Mouse (Mus musculus) cortical plate, adult 2 months (tissue): ENCODE results near the gene Zfp13.

Experiments used
- CTCF ChIP-seq: fragments of 200-500 bp; IDR thresholded peaks from 2 replicates; pipeline ENCODE4 v1.5.1; 2011; ENCODE audit warnings: mild to moderate bottlenecking, control low read depth, low read length; ENCODE audit not compliant: insufficient read depth; ENCODE audit errors: extremely low read depth
- POLR2A ChIP-seq: fragments of 200-500 bp; IDR thresholded peaks from 2 replicates; pipeline ENCODE4 v1.6.1; 2011; ENCODE audit warnings: mild to moderate bottlenecking, low read length, control low read depth; ENCODE audit not compliant: insufficient read depth; ENCODE audit errors: extremely low read depth

GRCm38 (mm10) chr17:23599605-23600063 lies 347 bp upstream of the Zfp13 start:
- TF ChIP-seq CTCF (no peak), POLR2A (no peak)
